Mouse (Mus musculus): ENCODE data around the gene Vat1.
A peak's percentile ranks its signal among the peaks of the same experiment; 100 is the strongest.

DNA sequence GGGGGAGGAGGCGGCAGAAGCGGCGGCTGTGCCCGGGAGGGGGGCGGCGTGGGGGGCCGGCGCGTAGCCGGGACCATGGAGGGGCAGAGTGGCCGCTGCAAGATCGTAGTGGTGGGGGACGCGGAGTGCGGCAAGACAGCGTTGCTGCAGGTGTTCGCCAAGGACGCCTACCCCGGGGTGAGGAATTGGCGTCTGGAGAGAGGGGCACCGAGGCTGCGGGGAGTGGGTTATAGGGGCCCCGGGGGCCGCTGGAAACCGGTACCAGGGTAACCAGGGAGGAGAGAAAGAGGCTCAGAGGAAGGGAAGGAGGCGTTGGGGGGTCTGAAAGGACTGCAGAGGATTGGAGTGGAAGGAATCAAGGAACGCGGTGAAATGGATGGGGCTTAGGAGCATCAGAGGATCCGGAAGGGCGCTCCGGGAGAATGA is 2.2 kb upstream of the Vat1 start:
- TF ChIP-seq CTCF (IDR thresholded peaks at IDR 0.05; ENCODE audit: insufficient read depth, low read depth, low read length) (no peak), POLR2A (IDR thresholded peaks at IDR 0.05; ENCODE audit: insufficient read depth, low read depth, low read length) (0 out of 2 replicates have a peak, but pooled peaks have one; percentile 14)

Measured in olfactory bulb, adult 2 months (tissue).